Mouse (Mus musculus) liver, postnatal 0 days (tissue): Measurements from ENCODE around the gene Pqlc2. TPM values are rescaled to one million over a fixed set of nuclear protein-coding genes. Genes with fewer than 3 reads are reported as not detected.

Experiments
- ATAC-seq: fragments of 200-750 bp; cut with Nextera tagmentation; 2 replicates; pipeline ENCODE4 v1.8.0; 2017; ENCODE audit warnings: mild to moderate bottlenecking, moderate library complexity
- DNase-seq: peaks from one replicate; pipeline ENCODE4 v3.0.0-alpha.2; 2016
- H3K27ac ChIP-seq: fragments of 300-500 bp; sonication (generic); 2 replicates; pipeline ENCODE4 v1.5.1; 2014; ENCODE audit warnings: antibody characterized with exemption, moderate library complexity, mild to moderate bottlenecking, low read depth
- H3K27me3 ChIP-seq: fragments of 300-500 bp; sonication (generic); 2 replicates; pipeline ENCODE4 v1.6.1; 2014; ENCODE audit warnings: low read length, control low read depth, mixed read lengths; ENCODE audit not compliant: insufficient read depth
- H3K36me3 ChIP-seq: fragments of 300-500 bp; sonication (generic); replicated peaks from 2 replicates; pipeline ENCODE4 v1.6.1; 2014; ENCODE audit warnings: mild to moderate bottlenecking, control low read depth, low read length, moderate library complexity, mixed read lengths; ENCODE audit not compliant: insufficient read depth
- H3K4me1 ChIP-seq: fragments of 300-500 bp; sonication (generic); 2 replicates; pipeline ENCODE4 v1.6.1; 2014; ENCODE audit warnings: antibody characterized with exemption, mild to moderate bottlenecking, control low read depth; ENCODE audit not compliant: insufficient read depth
- H3K4me2 ChIP-seq: fragments of 300-500 bp; sonication (generic); 2 replicates; pipeline ENCODE4 v1.6.1; 2014; ENCODE audit warnings: low read depth, mild to moderate bottlenecking, low read length, moderate library complexity, mixed read lengths
- H3K4me3 ChIP-seq: fragments of 300-500 bp; sonication (generic); 2 replicates; pipeline ENCODE4 v1.5.1; 2014; ENCODE audit warnings: low read depth, low read length
- H3K9ac ChIP-seq: fragments of 300-500 bp; sonication (generic); replicated peaks from 2 replicates; pipeline ENCODE4 v1.6.1; 2014; ENCODE audit warnings: mild to moderate bottlenecking, moderate library complexity
- H3K9me3 ChIP-seq: fragments of 300-500 bp; sonication (generic); 2 replicates; pipeline ENCODE4 v1.6.1; 2016; ENCODE audit warnings: mild to moderate bottlenecking, control low read depth, low read length, mixed read lengths
- CTCF ChIP-seq: sonication (generic); IDR thresholded peaks from 2 replicates; pipeline ENCODE4 v1.5.1; 2016; ENCODE audit warnings: antibody characterized with exemption, low read depth
- EP300 ChIP-seq: IDR thresholded peaks from 2 replicates; pipeline ENCODE4 v1.6.1; 2016; ENCODE audit warnings: antibody characterized with exemption, low read depth, mild to moderate bottlenecking
- WGBS: fragments of 180-500 bp; shearing (Covaris S2); extraction: QIAGEN DNeasy Blood & Tissue Kit; methylation state at CpG from one replicate; pipeline ENCODE4 v1.1.7; 2014; ENCODE audit not compliant: insufficient replicate concordance; 5-methylcytosine and 5-hydroxymethylcytosine counted together
- polyA plus RNA-seq: library from polyadenylated mRNA; unstranded; fragments of >200 nt; fragmentation: Nextera tagmentation; extraction: Ambion mirVana; gene quantifications from 2 replicates; pipeline ENCODE4 v1.2.1, GENCODE M21; 2015

Gene Pqlc2
- polyA plus RNA-seq, 1 experiment from 2014 or later: 33.9 TPM

GRCm38 (mm10) chr4:139253206-139253605, 57.3 kb downstream of the Pqlc2 start:
- Histone ChIP-seq H3K9me3 (no peaks in the 10 kb centered on the region), H3K4me3 (no peak overlapping the region), H3K36me3 (peaks cover 14% of the 10 kb centered on the region), H3K27me3 (no peaks in the 10 kb centered on the region), H3K27ac (no peak overlapping the region), H3K4me2 (no peak overlapping the region), H3K9ac (no peak overlapping the region), H3K4me1 (peaks cover 2% of the 10 kb centered on the region; the same call in 1 of the 2 replicates)
- TF ChIP-seq EP300 (no peak), CTCF (no peak)
- WGBS: 86% methylated on average over 9 of the region's 9 CpGs
- DNase-seq (no peak), ATAC-seq (no peak)

DNA sequence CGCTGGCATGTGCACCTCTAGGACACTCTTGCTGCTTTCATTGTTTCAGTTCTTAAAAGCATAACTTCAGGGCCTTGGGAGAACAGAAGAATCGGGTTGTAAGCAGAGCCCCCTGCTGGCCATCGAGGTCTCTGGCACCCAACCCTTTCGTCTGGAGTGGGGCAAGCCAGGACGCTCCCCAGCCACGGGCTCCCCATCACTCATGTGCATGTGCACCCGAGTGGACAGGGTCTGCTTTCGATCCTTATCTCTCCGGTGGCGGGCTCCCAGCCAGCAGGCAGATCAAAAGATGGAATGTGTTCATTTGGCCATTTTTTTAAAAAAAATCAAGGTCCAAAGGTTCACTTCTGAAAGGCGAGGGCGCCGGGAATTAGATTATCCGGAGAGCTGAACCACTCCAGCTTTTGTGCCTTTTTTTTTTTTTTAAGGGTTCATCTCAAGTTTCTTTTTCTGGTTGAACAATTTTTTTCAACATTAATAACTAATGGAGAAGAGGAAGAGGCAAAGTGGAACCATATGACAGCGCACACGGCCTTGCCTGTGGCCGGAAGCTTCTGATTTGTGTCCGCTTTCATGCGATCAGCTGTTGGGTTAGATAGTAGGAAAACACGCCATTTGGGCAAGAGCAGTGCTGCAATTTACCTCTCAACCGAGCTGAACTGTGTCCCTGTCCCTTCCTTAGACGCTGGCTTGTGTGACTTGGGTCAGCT, 58.3 kb downstream of the Pqlc2 start:
- ATAC-seq: peak; percentile 70
- H3K27ac ChIP-seq: no peak overlapping the region

DNA sequence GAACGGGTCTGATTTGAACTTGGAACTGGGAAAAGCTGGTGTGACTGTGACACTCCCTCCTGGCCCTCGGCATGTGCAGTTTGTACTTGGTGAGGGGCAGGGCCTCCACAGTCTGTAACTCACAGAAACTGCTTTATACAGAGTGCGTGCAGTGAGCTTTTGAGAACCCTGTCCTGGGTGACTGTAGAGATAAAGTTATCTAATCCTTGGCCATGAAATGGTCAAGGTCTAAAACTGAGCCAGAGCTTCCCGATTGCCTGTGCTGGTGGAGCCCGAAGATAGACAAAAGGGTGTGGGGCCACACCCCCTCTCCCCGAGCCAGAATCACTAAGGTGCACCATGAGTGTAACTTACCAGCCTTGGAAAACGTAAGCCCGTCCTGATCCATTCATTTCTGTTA, 59.6 kb downstream of the Pqlc2 start:
- peaks cover 6% of the 10 kb centered on the region for H3K36me3 ChIP-seq
- DNase-seq (no peak), ATAC-seq (no peak)
- no peak for TF ChIP-seq EP300
- TF ChIP-seq CTCF: no peak
- H3K4me1 ChIP-seq: peaks cover 2% of the 10 kb centered on the region; the same call in 1 of the 2 replicates
- no peak overlapping the region for H3K4me3 ChIP-seq
- no peaks in the 10 kb centered on the region for H3K27me3 ChIP-seq
- H3K4me2 ChIP-seq: no peak overlapping the region
- H3K27ac ChIP-seq: peak overlapping the region; percentile 11; the same call in 1 of the 2 replicates
- no peak overlapping the region for H3K9ac ChIP-seq
- WGBS: 42% methylated on average over 8 of the region's 8 CpGs
- H3K9me3 ChIP-seq: no peaks in the 10 kb centered on the region

More for the DNA sequence above, 58.3 kb downstream of the Pqlc2 start:
- Histone ChIP-seq H3K4me2 (no peak overlapping the region), H3K4me3 (no peak overlapping the region), H3K27me3 (no peaks in the 10 kb centered on the region), H3K4me1 (peaks cover 2% of the 10 kb centered on the region; the same call in 1 of the 2 replicates), H3K9me3 (no peaks in the 10 kb centered on the region), H3K9ac (no peak overlapping the region), H3K36me3 (peaks cover 6% of the 10 kb centered on the region)
- peak; percentile 86 for TF ChIP-seq CTCF
- no peak for TF ChIP-seq EP300
- WGBS: 52% methylated on average over 22 of the region's 22 CpGs
- DNase-seq: peak; percentile 81

DNA sequence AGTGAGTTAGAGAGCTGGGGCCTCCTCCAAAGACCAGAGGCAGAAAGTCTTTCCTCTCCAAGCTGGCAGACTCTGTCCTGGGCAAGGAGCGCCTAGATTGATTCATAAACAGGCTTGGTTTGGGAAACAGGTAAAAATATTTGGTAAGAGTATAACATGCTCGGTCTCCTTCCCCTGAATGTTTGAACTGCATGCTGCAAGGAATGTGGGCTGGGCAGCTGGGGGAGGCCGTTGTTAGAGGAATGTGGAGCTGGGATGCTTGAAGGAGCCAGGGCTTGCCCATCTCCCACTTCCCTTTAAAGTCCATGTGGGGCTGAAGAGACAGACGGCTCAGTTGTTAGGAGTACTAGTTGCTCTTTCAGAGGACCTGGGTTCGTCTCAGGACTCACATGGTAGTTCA, 60.5 kb downstream of the Pqlc2 start:
- ATAC-seq (no peak), DNase-seq (no peak)
- Histone ChIP-seq H3K4me3 (no peak overlapping the region), H3K9me3 (no peaks in the 10 kb centered on the region), H3K36me3 (peaks cover 7% of the 10 kb centered on the region), H3K4me2 (no peak overlapping the region), H3K27ac (no peak overlapping the region), H3K9ac (no peak overlapping the region), H3K27me3 (no peaks in the 10 kb centered on the region), H3K4me1 (peaks cover 2% of the 10 kb centered on the region; the same call in 1 of the 2 replicates)
- 61% methylated on average over 5 of the region's 5 CpGs for WGBS
- TF ChIP-seq EP300: no peak
- TF ChIP-seq CTCF: no peak

GRCm38 (mm10) chr4:139248736-139249135, 61.8 kb downstream of the Pqlc2 start:
- Histone ChIP-seq H3K9ac (no peak overlapping the region), H3K4me3 (no peak overlapping the region), H3K27ac (no peak overlapping the region), H3K4me2 (no peak overlapping the region), H3K4me1 (peaks cover 2% of the 10 kb centered on the region; the same call in 1 of the 2 replicates), H3K9me3 (no peaks in the 10 kb centered on the region), H3K36me3 (peaks cover 10% of the 10 kb centered on the region), H3K27me3 (no peaks in the 10 kb centered on the region)
- DNase-seq (no peak), ATAC-seq (no peak)
- WGBS: 92% methylated on average over 5 of the region's 5 CpGs
- no peak for TF ChIP-seq EP300
- no peak for TF ChIP-seq CTCF

DNA sequence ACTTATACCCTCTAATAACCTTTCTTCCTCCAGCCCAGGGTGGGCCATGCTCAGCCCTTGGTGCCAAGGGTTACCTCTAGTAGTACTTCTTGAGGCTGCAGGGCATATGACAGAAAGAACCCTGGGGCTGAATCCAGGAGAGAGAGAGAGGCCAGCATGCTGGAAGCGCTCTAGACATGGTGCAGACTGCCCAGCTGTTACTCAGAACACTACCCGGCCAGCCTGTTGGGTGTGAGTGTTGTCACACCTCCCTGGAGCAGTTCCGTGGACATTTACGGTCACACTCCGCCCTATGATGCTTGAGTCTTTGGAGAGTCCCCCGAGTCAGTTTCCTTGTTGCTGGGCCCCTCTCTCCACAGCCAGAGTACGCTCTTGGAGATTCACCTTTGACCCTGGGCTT, 62.5 kb downstream of the Pqlc2 start:
- no peak overlapping the region for H3K4me2 ChIP-seq
- H3K27ac ChIP-seq: no peak overlapping the region
- H3K36me3 ChIP-seq: peaks cover 13% of the 10 kb centered on the region

More for the DNA sequence above, 62.5 kb downstream of the Pqlc2 start:
- ATAC-seq: no peak
- TF ChIP-seq EP300 (no peak), CTCF (no peak)
- Histone ChIP-seq H3K9me3 (no peaks in the 10 kb centered on the region), H3K9ac (no peak overlapping the region), H3K27me3 (no peaks in the 10 kb centered on the region), H3K4me1 (peaks cover 2% of the 10 kb centered on the region; the same call in 1 of the 2 replicates), H3K4me3 (no peak overlapping the region)
- 80% methylated on average over 7 of the region's 7 CpGs for WGBS
- DNase-seq: no peak
